Mouse (Mus musculus) liver, adult 2 months (tissue): ENCODE measurements at regions not wholly inside any gene's neighbourhood (a gene's known extent, or its start where the extent isn't known, plus 50 kb on each side); places are given as distances from the start of the nearest gene placed in this dataset.

Experiments
- DNase-seq: peaks from one replicate; pipeline ENCODE4 v3.0.0-alpha.2; 2011; ENCODE audit warnings: low read depth, low spot score; ENCODE audit errors: extremely low read depth
- H3K27ac ChIP-seq: fragments of 200-500 bp; replicated peaks from 2 replicates; pipeline ENCODE4 v1.5.1; 2012; ENCODE audit warnings: low read depth, mild to moderate bottlenecking, control low read depth, inconsistent platforms, low read length; ENCODE audit not compliant: insufficient read depth
- H3K27me3 ChIP-seq: fragments of 200-500 bp; 2 replicates; pipeline ENCODE4 v1.6.1; 2012; ENCODE audit warnings: mild to moderate bottlenecking, moderate library complexity, low read length, inconsistent platforms; ENCODE audit not compliant: control insufficient read depth, insufficient read depth
- H3K36me3 ChIP-seq: fragments of 200-500 bp; 2 replicates; pipeline ENCODE4 v1.6.1; 2012; ENCODE audit warnings: low read length, inconsistent platforms; ENCODE audit not compliant: control insufficient read depth, insufficient read depth
- H3K4me1 ChIP-seq: fragments of 200-500 bp; 2 replicates; pipeline ENCODE4 v1.6.1; 2011; ENCODE audit warnings: low read length; ENCODE audit not compliant: control insufficient read depth, insufficient read depth
- H3K4me3 ChIP-seq: fragments of 200-500 bp; 2 replicates; pipeline ENCODE4 v1.5.1; 2011; ENCODE audit warnings: low read depth, mild to moderate bottlenecking, control low read depth, low read length, moderate library complexity; ENCODE audit not compliant: insufficient read depth
- H3K79me2 ChIP-seq: fragments of 200-500 bp; 2 replicates; pipeline ENCODE4 v1.6.1; 2012; ENCODE audit warnings: inconsistent platforms, mild to moderate bottlenecking, low read length, moderate library complexity; ENCODE audit not compliant: control insufficient read depth, insufficient read depth
- H3K9ac ChIP-seq: fragments of 200-500 bp; 2 replicates; pipeline ENCODE4 v1.6.1; 2012; ENCODE audit warnings: low read depth, mild to moderate bottlenecking, control low read depth, inconsistent platforms, low read length
- CTCF ChIP-seq: fragments of 200-500 bp; IDR thresholded peaks from 2 replicates; pipeline ENCODE4 v1.5.1; 2011; ENCODE audit warnings: low read depth, low read length, control low read depth
- POLR2A ChIP-seq: fragments of 200-500 bp; IDR thresholded peaks from 2 replicates; pipeline ENCODE4 v1.6.1; 2011; ENCODE audit warnings: low read length, control low read depth; ENCODE audit not compliant: insufficient read depth; ENCODE audit errors: extremely low read depth
- WGBS: fragments of 180-500 bp; shearing (Covaris S2); methylation state at CpG from one replicate; pipeline ENCODE4 v1.1.7; 2018; 5-methylcytosine and 5-hydroxymethylcytosine counted together

GRCm38 (mm10) chr6:41091177-41091829 is 56.0 kb upstream of the 2210010C04Rik start:
- H3K27ac ChIP-seq: no peak overlapping the region
- H3K4me1 ChIP-seq: no peaks in the 10 kb centered on the region
- H3K4me3 ChIP-seq: no peak overlapping the region
- DNase-seq: peak; percentile 15
- no peaks in the 10 kb centered on the region for H3K79me2 ChIP-seq
- 46% methylated on average over 4 of the region's 4 CpGs for WGBS
- peak; percentile 23; the same call in 1 of the 2 replicates for TF ChIP-seq CTCF
- no peak for TF ChIP-seq POLR2A
- no peaks in the 10 kb centered on the region for H3K27me3 ChIP-seq
- no peaks in the 10 kb centered on the region for H3K36me3 ChIP-seq
- no peak overlapping the region for H3K9ac ChIP-seq
